Mouse (Mus musculus) CH12.LX (cell line): Measurements from ENCODE around the gene Tll2. TPM values are rescaled to one million over a fixed set of nuclear protein-coding genes. Genes with fewer than 3 reads are reported as not detected.

Source experiments
- DNase-seq: peaks from one replicate; pipeline ENCODE4 v3.0.0-alpha.2; 2013; ENCODE audit errors: extremely low read depth
- H3K27ac ChIP-seq: 2 replicates; pipeline ENCODE4 v1.5.1; 2012; ENCODE audit warnings: low read depth, mild to moderate bottlenecking, control low read depth, moderate library complexity; ENCODE audit not compliant: insufficient read depth
- H3K27me3 ChIP-seq: replicated peaks from 2 replicates; pipeline ENCODE3; 2012; ENCODE audit warnings: inconsistent platforms
- H3K36me3 ChIP-seq, 2 experiments: replicated peaks in 1 of 2; 2 replicates each; pipeline versions ENCODE3 to v1.6.1; 2012; ENCODE audit warnings: inconsistent platforms in 1 of 2, low read length in 1 of 2, mild to moderate bottlenecking in 1 of 2, mixed read lengths in 1 of 2, moderate library complexity in 1 of 2; ENCODE audit not compliant: control insufficient read depth in 1 of 2, insufficient read depth in 1 of 2
- H3K4me1 ChIP-seq, 2 experiments: 2 replicates each; pipeline ENCODE4 v1.6.1; 2012; ENCODE audit warnings: inconsistent platforms in 1 of 2, moderate library complexity in 1 of 2; ENCODE audit not compliant: insufficient read depth in 2 of 2, control insufficient read depth in 1 of 2
- H3K4me2 ChIP-seq: 2 replicates; pipeline ENCODE4 v1.6.1; 2012; ENCODE audit warnings: low read depth, mild to moderate bottlenecking, control low read depth; ENCODE audit not compliant: poor library complexity, insufficient read depth, severe bottlenecking
- H3K4me3 ChIP-seq, 3 experiments: fragments of 150-350 bp in 1 of 3; sonication (generic) in 1 of 3; replicated peaks in 1 of 3; 2 replicates each; pipeline versions ENCODE3 to v1.5.1; 2011 to 2012; ENCODE audit warnings: low read depth in 2 of 3, low read length in 2 of 3, mild to moderate bottlenecking in 2 of 3, moderate library complexity in 2 of 3, control low read depth in 1 of 3, improper control_type of control experiment in 1 of 3, inconsistent platforms in 1 of 3, mixed read lengths in 1 of 3; ENCODE audit not compliant: poor library complexity in 1 of 3
- H3K79me2 ChIP-seq: replicated peaks from 2 replicates; pipeline ENCODE4 v1.6.1; 2012; ENCODE audit warnings: mild to moderate bottlenecking, moderate library complexity; ENCODE audit not compliant: control insufficient read depth, poor library complexity, insufficient read depth, severe bottlenecking; ENCODE audit errors: extremely low read depth
- H3K9ac ChIP-seq: 2 replicates; pipeline ENCODE4 v1.6.1; 2012; ENCODE audit warnings: low read depth, mild to moderate bottlenecking, control low read depth, moderate library complexity; ENCODE audit not compliant: insufficient read depth
- H3K9me3 ChIP-seq: replicated peaks from 2 replicates; pipeline ENCODE3; 2012; ENCODE audit warnings: low read length, inconsistent platforms, mixed read lengths
- BHLHE40 ChIP-seq: IDR thresholded peaks from 2 replicates; pipeline ENCODE4 v1.6.1; 2011; ENCODE audit warnings: mild to moderate bottlenecking, low read depth, low read length, improper control_type of control experiment
- ETS1 ChIP-seq: conservative IDR thresholded peaks from 2 replicates; pipeline ENCODE4 v1.6.1; 2012; ENCODE audit warnings: low read depth, mild to moderate bottlenecking, inconsistent platforms, low read length, improper control_type of control experiment, moderate library complexity
- GABPA ChIP-seq: IDR thresholded peaks from 2 replicates; pipeline ENCODE4 v1.6.1; 2012; ENCODE audit warnings: low read depth, low read length, improper control_type of control experiment, inconsistent platforms; ENCODE audit not compliant: insufficient replicate concordance
- HCFC1 ChIP-seq: IDR thresholded peaks from 2 replicates; pipeline ENCODE4 v1.6.1; 2012; ENCODE audit warnings: low read depth, mild to moderate bottlenecking, inconsistent platforms, low read length, improper control_type of control experiment
- IRF4 ChIP-seq: IDR thresholded peaks from 2 replicates; pipeline ENCODE4 v1.6.1; 2014; ENCODE audit warnings: low read depth, mild to moderate bottlenecking, inconsistent platforms, low read length, improper control_type of control experiment
- JUN ChIP-seq: IDR thresholded peaks from 2 replicates; pipeline ENCODE4 v1.6.1; 2011; ENCODE audit warnings: low read depth, mild to moderate bottlenecking, low read length, improper control_type of control experiment, moderate library complexity; ENCODE audit not compliant: insufficient read depth
- JUND ChIP-seq: conservative IDR thresholded peaks from 2 replicates; pipeline ENCODE4 v1.6.1; 2011; ENCODE audit warnings: low read depth, low read length, improper control_type of control experiment
- KAT2A ChIP-seq: IDR thresholded peaks from 2 replicates; pipeline ENCODE4 v1.6.1; 2012; ENCODE audit warnings: low read length, improper control_type of control experiment, inconsistent platforms; ENCODE audit not compliant: insufficient replicate concordance
- MAX ChIP-seq: IDR thresholded peaks from 2 replicates; pipeline ENCODE4 v1.6.1; 2011; ENCODE audit warnings: low read length, improper control_type of control experiment
- MXI1 ChIP-seq: IDR thresholded peaks from 2 replicates; pipeline ENCODE4 v1.6.1; 2011; ENCODE audit warnings: mild to moderate bottlenecking, low read depth, low read length, improper control_type of control experiment
- NELFE ChIP-seq: IDR thresholded peaks from 2 replicates; pipeline ENCODE4 v1.6.1; 2011; ENCODE audit warnings: low read depth, low read length, improper control_type of control experiment
- NRF1 ChIP-seq: IDR thresholded peaks from 2 replicates; pipeline ENCODE4 v1.6.1; 2014; ENCODE audit warnings: low read depth, mild to moderate bottlenecking, inconsistent platforms, low read length, improper control_type of control experiment, moderate library complexity
- PAX5 ChIP-seq: IDR thresholded peaks from 2 replicates; pipeline ENCODE4 v1.6.1; 2012; ENCODE audit warnings: low read length, inconsistent platforms, mixed read lengths
- POLR2AphosphoS2 ChIP-seq: IDR thresholded peaks from 2 replicates; pipeline ENCODE4 v1.6.1; 2011; ENCODE audit warnings: low read depth, low read length, improper control_type of control experiment
- RAD21 ChIP-seq: IDR thresholded peaks from 2 replicates; pipeline ENCODE4 v1.6.1; 2011; ENCODE audit warnings: low read depth, mild to moderate bottlenecking, low read length, improper control_type of control experiment, moderate library complexity
- SIN3A ChIP-seq: IDR thresholded peaks from 2 replicates; pipeline ENCODE4 v1.6.1; 2012; ENCODE audit warnings: low read length, improper control_type of control experiment, inconsistent platforms
- SMC3 ChIP-seq: IDR thresholded peaks from 2 replicates; pipeline ENCODE4 v1.6.1; 2011; ENCODE audit warnings: low read depth, low read length, improper control_type of control experiment
- TBP ChIP-seq: conservative IDR thresholded peaks from 2 replicates; pipeline ENCODE4 v1.6.1; 2011; ENCODE audit warnings: low read depth, low read length, improper control_type of control experiment
- TCF12 ChIP-seq: IDR thresholded peaks from 2 replicates; pipeline ENCODE4 v1.6.1; 2014; ENCODE audit warnings: low read depth, mild to moderate bottlenecking, inconsistent platforms, low read length, improper control_type of control experiment
- UBTF ChIP-seq: IDR thresholded peaks from 2 replicates; pipeline ENCODE4 v1.6.1; 2012; ENCODE audit warnings: low read depth, mild to moderate bottlenecking, inconsistent platforms, low read length, improper control_type of control experiment, moderate library complexity
- ZKSCAN1 ChIP-seq: IDR thresholded peaks from 2 replicates; pipeline ENCODE4 v1.6.1; 2012; ENCODE audit warnings: low read depth, inconsistent platforms, low read length, improper control_type of control experiment, borderline replicate concordance
- ZMIZ1 ChIP-seq: IDR thresholded peaks from 2 replicates; pipeline ENCODE4 v1.6.1; 2012; ENCODE audit warnings: low read depth, mild to moderate bottlenecking, inconsistent platforms, low read length, improper control_type of control experiment
- dilution Hi-C: fragments of 300-500 bp; cut with MboI; formaldehyde crosslinking; loops from 2 replicates; pipeline ENCODE4 v1.14.3; 2020; ENCODE audit warnings: low sequenced_read_pairs; ENCODE audit not compliant: extremely low pct_unique_long_range_greater_than_20kb, extremely low pct_ligation_motif_present
- in situ Hi-C: fragments of 300-500 bp; cut with MboI; formaldehyde crosslinking; loops from 3 replicates; pipeline ENCODE4 v1.14.3; 2019; ENCODE audit warnings: low sequenced_read_pairs, low pct_ligation_motif_present, low pct_unique_long_range_greater_than_20kb, mixed read lengths
- polyA plus RNA-seq: library from polyadenylated mRNA; unstranded; fragments of >175 nt; gene quantifications from 2 replicates; pipeline ENCODE4 v1.2.1, GENCODE M21; 2012; ENCODE audit warnings: low read depth; ENCODE audit not compliant: insufficient read length
- total RNA-seq, 2 experiments: library from RNA; depleted of rRNA; stranded (reverse); fragments of 300-350 nt in 1 of 2; fragments of >200 nt in 1 of 2; gene quantifications; 2 replicates each; pipeline ENCODE4 v1.2.3; 2012 to 2014

Tll2 gene
- not detected in 2 replicates for total RNA-seq (2012; rRNA removed)
- not detected in 2 replicates for total RNA-seq (2014; rRNA removed)
- polyA plus RNA-seq = not detected in 2 replicates

DNA sequence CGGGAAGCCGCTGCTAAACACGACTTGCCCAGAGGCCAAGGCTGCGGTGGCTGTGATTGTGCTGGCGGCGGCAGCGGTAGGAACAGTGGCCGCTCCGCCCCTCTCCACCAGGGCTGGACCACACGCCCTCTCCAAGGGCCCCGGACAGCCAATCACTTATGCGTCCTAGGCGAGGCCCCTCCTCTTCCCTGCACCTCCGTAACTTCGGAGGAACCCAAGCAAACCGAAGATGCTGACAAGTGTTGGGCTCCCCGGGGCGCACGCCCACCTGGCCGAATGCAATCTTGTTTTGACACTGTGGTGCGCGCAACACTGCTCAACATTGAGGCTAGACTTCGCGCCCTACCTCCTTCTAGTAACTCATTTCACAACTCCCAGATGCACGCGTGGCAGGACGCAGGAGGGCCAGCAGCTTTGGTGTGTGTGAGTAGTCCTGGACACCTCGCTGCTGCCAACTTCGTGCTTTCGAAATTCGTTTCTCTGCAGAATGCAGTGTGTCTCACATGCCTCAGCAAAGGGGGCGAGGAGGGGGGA is at the start of gene Tll2:
TSS of gene Tll2 (minus strand) at position 25 of the 534 bp plus-strand sequence.
- DNase-seq = peak; percentile 16
- Histone ChIP-seq H3K9ac (no peak within 1 kb of the TSS), H3K4me2 (peak within 1 kb of the TSS; percentile 53), H3K4me3 (peak within 1 kb of the TSS in 1 of 3 experiments; percentile 35), H3K4me1 (peaks cover 7 to 13% of the 10 kb centered on the region in 2 experiments; a peak in 2 of 4 replicates), H3K27me3 (peaks cover 3% of the 10 kb centered on the region), H3K36me3 (peaks cover 7 to 26% of the 10 kb centered on the region in 2 experiments), H3K79me2 (no peaks in the 10 kb centered on the region), H3K27ac (no peak within 1 kb of the TSS), H3K9me3 (no peaks in the 10 kb centered on the region)
- TF ChIP-seq IRF4 = no peak
- TF ChIP-seq UBTF = no peak
- no peak for TF ChIP-seq BHLHE40
- no peak for TF ChIP-seq NELFE
- no peak; the same call in 1 of the 2 replicates for TF ChIP-seq POLR2AphosphoS2
- TF ChIP-seq SIN3A = no peak
- no peak for TF ChIP-seq TBP
- TF ChIP-seq SMC3 = no peak
- TF ChIP-seq ZKSCAN1 = no peak
- no peak for TF ChIP-seq JUND
- no peak for TF ChIP-seq ETS1
- TF ChIP-seq GABPA = no peak
- TF ChIP-seq ZMIZ1 = no peak
- TF ChIP-seq HCFC1 = no peak
- no peak for TF ChIP-seq TCF12
- TF ChIP-seq PAX5 = no peak
- TF ChIP-seq MXI1 = no peak
- TF ChIP-seq JUN = no peak
- TF ChIP-seq MAX = no peak
- in situ Hi-C loops (no loop called here), dilution Hi-C loops (no loop called here)

GRCm38 (mm10) chr19:41254584-41254983 is 47.9 kb upstream of the Tll2 start:
- H3K4me3 ChIP-seq = no peak overlapping the region
- peaks cover 3 to 15% of the 10 kb centered on the region in 2 experiments; a peak in 3 of 4 replicates for H3K4me1 ChIP-seq
- no peaks in the 10 kb centered on the region for H3K27me3 ChIP-seq
- dilution Hi-C loops = no loop called here
- peaks cover 18 to 65% of the 10 kb centered on the region in 2 experiments for H3K36me3 ChIP-seq
- H3K27ac ChIP-seq = no peak overlapping the region
- H3K4me2 ChIP-seq = no peak overlapping the region
- DNase-seq = no peak
- H3K9ac ChIP-seq = no peak overlapping the region
- TF ChIP-seq RAD21 = no peak
- no peak for TF ChIP-seq NRF1
- no peak for TF ChIP-seq KAT2A
- peaks cover 63% of the 10 kb centered on the region for H3K79me2 ChIP-seq
- in situ Hi-C loops = no loop called here
- no peaks in the 10 kb centered on the region for H3K9me3 ChIP-seq
